Mouse (Mus musculus) forelimb bud, embryonic 11.5 days (tissue): ENCODE data around the gene Gcnt2.
A peak's percentile ranks its signal among the peaks of the same experiment; 100 is the strongest.

Experiments used
- DNase-seq: peaks from one replicate; pipeline ENCODE4 v3.0.0-alpha.2; 2012; ENCODE audit warnings: low read depth, low spot score

The Gcnt2 gene

GRCm38 (mm10) chr13:40859652-40860399, at the start of gene Gcnt2:
TSS of gene Gcnt2 (plus strand) at chr13:40859754.
- peak; percentile 52 for DNase-seq

- no peak for DNase-seq
These were observed 38.9 kb upstream of the Gcnt2 start for GRCm38 (mm10) chr13:40820617-40821016.

- DNase-seq = no peak
These were observed 37.6 kb upstream of the Gcnt2 start for GRCm38 (mm10) chr13:40821911-40822310.

- no peak for DNase-seq
These were observed 18.3 kb upstream of the Gcnt2 start for GRCm38 (mm10) chr13:40841146-40841787.

GRCm38 (mm10) chr13:40842141-40842540, 17.4 kb upstream of the Gcnt2 start:
- no peak for DNase-seq

- peak; percentile 74 for DNase-seq
These were observed 16.0 kb upstream of the Gcnt2 start for GRCm38 (mm10) chr13:40843418-40844067.

GRCm38 (mm10) chr13:40844144-40844543, 15.4 kb upstream of the Gcnt2 start:
- DNase-seq = no peak

GRCm38 (mm10) chr13:40845951-40846350, 13.6 kb upstream of the Gcnt2 start:
- no peak for DNase-seq

- DNase-seq = no peak
These were observed 13.2 kb upstream of the Gcnt2 start for GRCm38 (mm10) chr13:40846375-40846774.

- no peak for DNase-seq
These were observed 11.7 kb upstream of the Gcnt2 start for GRCm38 (mm10) chr13:40847898-40848297.

- no peak for DNase-seq
These were observed 8.9 kb upstream of the Gcnt2 start for GRCm38 (mm10) chr13:40850686-40851085.

- DNase-seq = no peak
These were observed 8.3 kb upstream of the Gcnt2 start for GRCm38 (mm10) chr13:40851281-40851680.

- DNase-seq = no peak
These were observed 7.6 kb upstream of the Gcnt2 start for GRCm38 (mm10) chr13:40851961-40852360.

GRCm38 (mm10) chr13:40852791-40853190, 6.8 kb upstream of the Gcnt2 start:
- DNase-seq = no peak

- no peak for DNase-seq
These were observed 5.7 kb upstream of the Gcnt2 start for GRCm38 (mm10) chr13:40853842-40854241.

- peak; percentile 66 for DNase-seq
These were observed 5.0 kb upstream of the Gcnt2 start for GRCm38 (mm10) chr13:40854451-40855058.

- no peak for DNase-seq
These were observed 4.3 kb upstream of the Gcnt2 start for GRCm38 (mm10) chr13:40855266-40855665.

- DNase-seq = no peak
These were observed 2.8 kb upstream of the Gcnt2 start for GRCm38 (mm10) chr13:40856786-40857185.

GRCm38 (mm10) chr13:40857281-40857818, 2.2 kb upstream of the Gcnt2 start:
- DNase-seq = no peak

- no peak for DNase-seq
These were observed 329 bp upstream of the Gcnt2 start for GRCm38 (mm10) chr13:40859225-40859624.

- no peak for DNase-seq
These were observed 3.5 kb downstream of the Gcnt2 start for GRCm38 (mm10) chr13:40863006-40863405.
